Mouse (Mus musculus): ENCODE results near the gene Mynn. TPM values are rescaled to one million over a fixed set of nuclear protein-coding genes. Genes with fewer than 3 reads are reported as not detected.
"Not testable (repeated sequence)": the region's sequence is repeated elsewhere in the genome, so short reads cannot be mapped to it uniquely, and the experiment has no call there.

The Mynn gene
- polyA plus RNA-seq (2015; fragmentation: Nextera tagmentation; extraction: Ambion mirVana): 25.5 and 31.0 TPM in 2 replicates

DNA sequence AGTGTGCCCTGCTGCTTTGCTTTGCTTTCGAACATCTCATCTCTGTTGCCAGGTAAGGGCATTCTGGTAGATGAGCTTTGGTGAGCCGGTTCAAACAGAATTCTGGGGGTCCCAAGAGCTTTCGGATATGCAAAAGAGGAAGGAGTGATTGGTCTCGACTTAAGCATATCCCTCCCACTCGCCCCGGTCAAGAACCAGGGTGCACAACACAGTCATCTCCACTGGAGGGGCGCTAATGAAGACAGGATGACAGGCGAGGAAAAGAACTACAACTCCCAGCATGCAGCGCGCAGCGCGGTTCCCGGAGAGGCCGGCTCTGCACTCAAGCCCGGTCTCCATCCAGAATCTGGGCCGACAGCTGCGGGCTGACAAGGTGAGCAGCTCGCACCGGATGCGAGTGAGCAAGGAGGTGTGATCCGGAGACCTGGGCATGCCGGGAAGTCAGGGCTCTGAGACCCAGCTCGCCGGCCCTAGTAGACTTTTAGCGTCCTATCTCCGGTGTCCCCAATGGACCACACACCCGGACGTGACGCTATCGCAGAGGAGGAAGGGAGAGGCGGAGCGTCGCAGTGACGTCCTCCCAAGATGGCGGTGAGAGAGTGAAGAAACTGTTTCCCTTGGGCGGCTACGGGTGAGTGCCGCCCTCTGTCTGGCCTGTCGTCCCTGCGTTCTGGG, at the start of gene Mynn:
Mynn (plus strand) TSS at position 1 of the 675 bp plus-strand sequence.
- Histone ChIP-seq H3K27ac (ENCODE audit: low read depth, low read length) (peak within 1 kb of the TSS; percentile 98), H3K4me3 (ENCODE audit: low read length) (peak within 1 kb of the TSS; percentile 83), H3K4me1 (ENCODE audit: control insufficient read depth, insufficient read depth, low read depth, low read length) (peaks cover 14% of the 10 kb centered on the region), H3K9ac (ENCODE audit: low read depth, low read length) (peak within 1 kb of the TSS; percentile 76), H3K9me3 (ENCODE audit: control insufficient read depth, low read length) (no peaks in the 10 kb centered on the region), H3K27me3 (replicated peaks; ENCODE audit: control insufficient read depth, insufficient read depth, low read length) (no peaks in the 10 kb centered on the region), H3K36me3 (ENCODE audit: control insufficient read depth, insufficient read depth, low read length) (peaks cover 7% of the 10 kb centered on the region; the same call in 1 of the 2 replicates), H3K4me2 (ENCODE audit: low read length) (peak within 1 kb of the TSS; percentile 72)
- peak; percentile 96 for ATAC-seq
- WGBS: under 1% methylated on average over 38 of the region's 40 CpGs

DNA sequence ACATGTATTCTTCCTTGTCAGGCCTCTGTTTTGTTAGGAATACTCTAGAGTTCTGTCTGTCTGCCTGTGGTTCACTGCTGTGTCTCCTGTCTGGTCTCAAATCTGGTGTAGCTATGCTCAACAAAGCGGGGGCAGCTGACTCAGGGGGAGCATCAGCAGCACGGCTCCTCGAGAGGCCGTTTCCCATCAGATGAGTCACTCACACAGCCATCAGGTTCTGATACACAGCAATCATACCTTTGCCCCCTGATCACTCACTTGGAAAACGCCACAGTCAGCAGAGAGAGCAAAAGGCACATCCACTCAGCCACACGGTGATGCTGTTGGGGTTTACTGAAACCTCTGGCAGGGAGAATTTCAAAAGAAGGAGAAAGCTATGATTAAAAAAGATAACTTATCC, 48.1 kb upstream of the Mynn start:
- Histone ChIP-seq H3K4me2 (ENCODE audit: low read length) (no peak overlapping the region), H3K4me3 (ENCODE audit: low read length) (no peak overlapping the region), H3K27ac (ENCODE audit: low read depth, low read length) (no peak overlapping the region), H3K9me3 (ENCODE audit: control insufficient read depth, low read length) (no peaks in the 10 kb centered on the region), H3K9ac (ENCODE audit: low read depth, low read length) (no peak overlapping the region), H3K36me3 (ENCODE audit: control insufficient read depth, insufficient read depth, low read length) (no peaks in the 10 kb centered on the region), H3K4me1 (ENCODE audit: control insufficient read depth, insufficient read depth, low read depth, low read length) (no peaks in the 10 kb centered on the region), H3K27me3 (replicated peaks; ENCODE audit: control insufficient read depth, insufficient read depth, low read length) (no peaks in the 10 kb centered on the region)
- 63% methylated on average over 6 of the region's 6 CpGs for WGBS
- no peak for ATAC-seq

- no peak for ATAC-seq
- H3K27me3 ChIP-seq (replicated peaks; ENCODE audit: control insufficient read depth, insufficient read depth, low read length): no peaks in the 10 kb centered on the region
- no peak overlapping the region for H3K9ac ChIP-seq (ENCODE audit: low read depth, low read length)
- H3K4me1 ChIP-seq (ENCODE audit: control insufficient read depth, insufficient read depth, low read depth, low read length): no peaks in the 10 kb centered on the region
- no peak overlapping the region for H3K4me2 ChIP-seq (ENCODE audit: low read length)
- H3K9me3 ChIP-seq (ENCODE audit: control insufficient read depth, low read length): no peaks in the 10 kb centered on the region
- no peak overlapping the region for H3K27ac ChIP-seq (ENCODE audit: low read depth, low read length)
- H3K36me3 ChIP-seq (ENCODE audit: control insufficient read depth, insufficient read depth, low read length): no peaks in the 10 kb centered on the region
- H3K4me3 ChIP-seq (ENCODE audit: low read length): no peak overlapping the region
- 46% methylated on average over 6 of the region's 6 CpGs for WGBS
Measured at GRCm38 (mm10) chr3:30560677-30561314, 41.1 kb upstream of the Mynn start.

DNA sequence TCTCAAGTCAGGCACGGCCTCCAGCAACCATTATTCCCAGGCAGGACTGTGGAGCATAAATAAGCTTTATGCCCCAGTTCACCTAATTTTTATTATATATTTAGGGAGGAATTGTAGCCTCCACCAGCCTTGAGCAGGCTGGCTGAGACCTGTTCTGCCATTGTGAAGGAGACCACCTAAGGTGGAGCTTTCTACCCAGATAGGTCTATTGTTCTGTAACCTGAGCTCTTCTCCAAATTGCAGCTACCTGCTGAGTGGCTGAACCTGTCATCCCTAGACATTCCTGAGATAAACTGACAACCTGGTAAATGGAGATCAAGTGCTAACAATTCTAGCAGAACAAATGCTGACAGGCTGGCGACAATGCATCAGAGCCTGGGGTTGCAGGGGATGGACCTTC, 35.5 kb upstream of the Mynn start:
- H3K4me1 ChIP-seq (ENCODE audit: control insufficient read depth, insufficient read depth, low read depth, low read length); H3K4me3 ChIP-seq (ENCODE audit: low read length); H3K27me3 ChIP-seq (replicated peaks; ENCODE audit: control insufficient read depth, insufficient read depth, low read length); H3K4me2 ChIP-seq (ENCODE audit: low read length); H3K36me3 ChIP-seq (ENCODE audit: control insufficient read depth, insufficient read depth, low read length); H3K27ac ChIP-seq (ENCODE audit: low read depth, low read length); ATAC-seq; H3K9me3 ChIP-seq (ENCODE audit: control insufficient read depth, low read length); H3K9ac ChIP-seq (ENCODE audit: low read depth, low read length): not testable (repeated sequence)
- WGBS: 40% methylated on average over 1 of the region's 2 CpGs

- no peak overlapping the region for H3K4me2 ChIP-seq (ENCODE audit: low read length)
- no peak for ATAC-seq
- no peaks in the 10 kb centered on the region for H3K36me3 ChIP-seq (ENCODE audit: control insufficient read depth, insufficient read depth, low read length)
- WGBS: 8% methylated on average over 2 of the region's 2 CpGs
- H3K27ac ChIP-seq (ENCODE audit: low read depth, low read length): no peak overlapping the region
- H3K27me3 ChIP-seq (replicated peaks; ENCODE audit: control insufficient read depth, insufficient read depth, low read length): no peaks in the 10 kb centered on the region
- no peaks in the 10 kb centered on the region for H3K4me1 ChIP-seq (ENCODE audit: control insufficient read depth, insufficient read depth, low read depth, low read length)
- no peak overlapping the region for H3K4me3 ChIP-seq (ENCODE audit: low read length)
- H3K9ac ChIP-seq (ENCODE audit: low read depth, low read length): no peak overlapping the region
- H3K9me3 ChIP-seq (ENCODE audit: control insufficient read depth, low read length): no peaks in the 10 kb centered on the region
Measured at GRCm38 (mm10) chr3:30573549-30573948, 28.3 kb upstream of the Mynn start.

DNA sequence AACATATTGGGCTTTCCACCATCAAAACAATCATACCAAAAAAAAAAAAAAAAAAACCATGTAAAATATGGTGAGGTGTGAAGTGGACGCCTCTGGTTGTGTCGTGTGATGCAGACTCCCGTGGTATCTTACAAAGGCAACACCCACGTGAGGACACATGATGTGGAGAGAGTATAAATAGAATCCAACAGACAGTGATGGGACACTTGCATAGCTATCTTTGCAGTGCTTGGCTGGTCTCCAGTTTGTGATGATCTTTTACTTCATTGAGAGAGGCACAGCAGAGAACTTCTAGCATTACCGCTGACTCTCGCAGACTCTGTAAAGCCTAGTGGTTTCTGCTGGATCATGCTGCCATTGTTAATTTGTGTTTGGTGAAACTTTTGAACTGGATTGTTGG, 13.0 kb upstream of the Mynn start:
- no peaks in the 10 kb centered on the region for H3K9me3 ChIP-seq (ENCODE audit: control insufficient read depth, low read length)
- no peak overlapping the region for H3K27ac ChIP-seq (ENCODE audit: low read depth, low read length)
- ATAC-seq: no peak
- 83% methylated on average over 6 of the region's 6 CpGs for WGBS
- no peak overlapping the region for H3K9ac ChIP-seq (ENCODE audit: low read depth, low read length)
- no peaks in the 10 kb centered on the region for H3K4me1 ChIP-seq (ENCODE audit: control insufficient read depth, insufficient read depth, low read depth, low read length)
- no peaks in the 10 kb centered on the region for H3K36me3 ChIP-seq (ENCODE audit: control insufficient read depth, insufficient read depth, low read length)
- H3K27me3 ChIP-seq (replicated peaks; ENCODE audit: control insufficient read depth, insufficient read depth, low read length): no peaks in the 10 kb centered on the region
- no peak overlapping the region for H3K4me2 ChIP-seq (ENCODE audit: low read length)
- H3K4me3 ChIP-seq (ENCODE audit: low read length): no peak overlapping the region

GRCm38 (mm10) chr3:30592418-30592853, 9.4 kb upstream of the Mynn start:
- Histone ChIP-seq H3K4me3 (ENCODE audit: low read length) (no peak overlapping the region), H3K9ac (ENCODE audit: low read depth, low read length) (no peak overlapping the region), H3K4me2 (ENCODE audit: low read length) (no peak overlapping the region), H3K4me1 (ENCODE audit: control insufficient read depth, insufficient read depth, low read depth, low read length) (peaks cover 3% of the 10 kb centered on the region), H3K36me3 (ENCODE audit: control insufficient read depth, insufficient read depth, low read length) (no peaks in the 10 kb centered on the region), H3K27ac (ENCODE audit: low read depth, low read length) (no peak overlapping the region), H3K27me3 (replicated peaks; ENCODE audit: control insufficient read depth, insufficient read depth, low read length) (no peaks in the 10 kb centered on the region), H3K9me3 (ENCODE audit: control insufficient read depth, low read length) (no peaks in the 10 kb centered on the region)
- WGBS: 0% methylated on average over 2 of the region's 2 CpGs
- ATAC-seq: peak; percentile 56

DNA sequence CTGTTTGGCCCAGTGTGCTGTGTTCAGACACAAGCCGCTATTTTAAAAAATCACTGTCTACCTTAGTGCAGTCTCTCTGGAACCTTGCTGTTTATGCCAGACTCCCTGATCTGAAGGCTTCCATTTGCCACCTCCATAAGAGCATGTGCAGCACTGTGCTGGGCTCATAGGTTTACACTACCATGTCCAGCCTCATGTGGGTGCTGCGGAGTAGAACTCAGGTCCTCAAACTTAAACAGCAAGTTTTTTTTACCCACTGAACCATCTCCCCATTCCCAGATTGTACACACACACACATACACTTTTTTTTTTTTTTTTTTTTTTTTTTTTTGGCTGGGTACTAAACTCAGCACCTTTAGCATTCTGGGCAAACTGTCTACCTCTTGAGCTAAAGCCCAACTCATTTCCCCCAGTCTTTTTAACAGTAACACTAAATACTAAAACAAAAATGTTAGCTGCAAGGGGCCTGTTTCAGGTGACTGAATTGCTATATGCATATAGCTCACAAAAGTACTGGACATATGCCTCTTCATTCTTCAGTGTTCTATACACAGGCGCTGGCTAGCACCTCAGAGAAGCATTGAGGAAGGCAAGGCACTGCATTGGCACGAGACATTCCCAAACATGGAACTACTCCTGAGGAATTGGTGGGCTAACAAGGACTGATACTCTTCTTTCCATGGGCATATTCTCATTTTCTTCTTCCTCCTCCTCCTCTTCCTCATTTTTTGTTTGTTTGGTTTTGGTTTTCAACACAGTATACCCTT, 8.0 kb upstream of the Mynn start:
- Histone ChIP-seq H3K27ac (ENCODE audit: low read depth, low read length) (no peak overlapping the region), H3K9me3 (ENCODE audit: control insufficient read depth, low read length) (no peaks in the 10 kb centered on the region), H3K4me1 (ENCODE audit: control insufficient read depth, insufficient read depth, low read depth, low read length) (peaks cover 3% of the 10 kb centered on the region), H3K9ac (ENCODE audit: low read depth, low read length) (no peak overlapping the region), H3K36me3 (ENCODE audit: control insufficient read depth, insufficient read depth, low read length) (no peaks in the 10 kb centered on the region), H3K27me3 (replicated peaks; ENCODE audit: control insufficient read depth, insufficient read depth, low read length) (no peaks in the 10 kb centered on the region), H3K4me3 (ENCODE audit: low read length) (no peak overlapping the region), H3K4me2 (ENCODE audit: low read length) (no peak overlapping the region)
- 73% methylated on average over 4 of the region's 4 CpGs for WGBS
- no peak for ATAC-seq
